Mouse (Mus musculus) cerebellum, postnatal 10 days (tissue): ENCODE measurements around the gene Zswim8.

ENCODE experiments used
- DNase-seq, 2 experiments: peaks; one replicate each; pipeline ENCODE4 v3.0.0; 2021; ENCODE audit warnings: mixed read lengths in 2 of 2

Gene Zswim8

DNA sequence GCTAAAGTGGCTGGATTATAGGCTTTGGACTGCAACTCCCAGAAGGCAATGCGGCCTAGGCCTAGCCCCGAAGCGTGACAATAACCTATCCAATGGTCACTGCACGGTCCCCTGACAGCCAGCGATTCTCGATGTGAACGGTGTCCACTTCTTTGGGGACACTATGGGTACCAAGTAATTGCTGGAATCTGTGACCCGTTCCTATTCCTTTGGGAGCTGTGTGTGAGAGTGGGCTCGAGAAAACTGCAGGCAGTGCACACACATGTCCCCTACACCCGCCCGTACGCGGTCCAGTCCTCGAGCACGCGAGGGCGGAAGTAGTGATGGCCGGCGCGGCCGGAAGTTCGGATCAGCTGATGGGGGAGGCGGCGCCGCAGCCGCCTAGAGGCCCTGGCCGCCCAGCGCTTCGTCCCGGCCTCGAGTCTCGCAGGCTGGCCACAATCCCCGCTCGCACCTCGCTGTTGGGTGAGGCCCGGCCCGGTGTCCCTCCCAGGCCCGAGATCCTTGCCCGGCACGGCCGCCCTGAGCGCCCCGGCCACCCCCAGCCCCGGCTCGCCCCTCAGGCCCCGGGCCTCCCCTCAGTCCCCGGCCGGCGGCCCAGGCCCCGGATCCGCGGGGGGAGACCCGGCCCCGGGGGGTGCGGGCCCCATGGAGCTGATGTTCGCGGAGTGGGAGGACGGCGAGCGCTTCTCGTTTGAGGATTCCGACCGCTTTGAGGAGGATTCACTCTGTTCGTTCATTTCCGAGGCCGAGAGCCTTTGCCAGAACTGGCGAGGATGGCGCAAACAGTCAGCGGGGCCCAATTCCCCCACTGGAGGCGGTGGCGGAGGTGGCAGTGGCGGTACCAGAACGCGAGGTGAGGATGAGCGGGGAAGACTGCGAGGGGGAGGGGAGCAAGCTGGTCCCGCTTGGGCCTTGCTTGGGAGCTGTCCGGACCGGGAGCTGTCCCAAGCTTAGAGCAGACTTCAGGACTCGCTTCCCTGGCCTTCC, at the start of gene Zswim8:
Zswim8 (plus strand) TSS at position 352 of the 990 bp plus-strand sequence.
- peak; percentile 93 for DNase-seq

DNA sequence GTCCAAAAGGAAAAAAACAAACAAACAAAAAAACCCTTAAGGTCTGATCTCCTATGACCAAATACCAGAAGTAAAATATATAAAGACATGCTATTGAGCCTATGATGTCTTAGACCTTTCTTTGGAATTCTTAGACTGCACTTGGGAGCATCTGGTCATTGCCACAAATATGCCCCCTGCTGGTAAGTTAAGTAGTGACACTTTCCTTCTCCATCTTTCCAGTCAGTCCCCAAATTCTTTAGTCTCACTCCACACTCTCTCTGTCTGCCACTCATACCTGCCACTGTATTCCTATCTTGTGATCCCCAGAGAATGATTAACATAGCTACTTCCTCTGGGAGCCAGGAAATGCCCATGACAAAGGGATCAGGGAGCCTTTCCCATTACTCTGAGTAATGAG, 49.0 kb upstream of the Zswim8 start:
- peak; percentile 57 to 78 for DNase-seq

GRCm38 (mm10) chr14:20658902-20659301, 48.5 kb upstream of the Zswim8 start:
- DNase-seq, result no peak

- DNase-seq, result no peak
These were observed 47.7 kb upstream of the Zswim8 start for GRCm38 (mm10) chr14:20659687-20660086.

GRCm38 (mm10) chr14:20660827-20661660, 46.3 kb upstream of the Zswim8 start:
- peak; percentile 98 to 99 for DNase-seq

GRCm38 (mm10) chr14:20661661-20662331, 45.6 kb upstream of the Zswim8 start:
- DNase-seq, result peak in 1 of 2 experiments; percentile 36

GRCm38 (mm10) chr14:20662740-20663139, 44.6 kb upstream of the Zswim8 start:
- DNase-seq, result no peak

GRCm38 (mm10) chr14:20663601-20664000, 43.8 kb upstream of the Zswim8 start:
- DNase-seq, result no peak

DNA sequence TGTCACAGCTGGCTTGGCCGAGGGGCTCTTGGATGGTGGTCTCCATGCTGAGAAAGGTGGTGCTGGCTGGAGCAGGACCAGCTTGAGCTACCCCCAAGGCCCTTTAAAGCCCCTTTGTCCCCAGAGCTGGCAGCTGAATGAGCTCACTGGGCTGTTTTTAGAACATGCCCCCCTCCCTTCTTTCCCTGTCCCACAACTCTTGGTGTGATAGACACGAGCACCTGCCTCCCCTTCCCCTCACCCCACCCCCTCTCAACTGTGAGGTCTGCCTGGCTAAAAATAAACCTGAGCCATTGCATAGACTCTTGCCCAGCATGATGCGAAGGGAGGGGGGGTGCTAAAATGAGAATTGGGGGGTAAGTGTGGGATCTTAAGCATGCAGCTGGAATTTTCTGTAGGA, 42.9 kb upstream of the Zswim8 start:
- no peak for DNase-seq

- DNase-seq, result no peak
These were observed 39.9 kb upstream of the Zswim8 start for GRCm38 (mm10) chr14:20667469-20667868.

DNA sequence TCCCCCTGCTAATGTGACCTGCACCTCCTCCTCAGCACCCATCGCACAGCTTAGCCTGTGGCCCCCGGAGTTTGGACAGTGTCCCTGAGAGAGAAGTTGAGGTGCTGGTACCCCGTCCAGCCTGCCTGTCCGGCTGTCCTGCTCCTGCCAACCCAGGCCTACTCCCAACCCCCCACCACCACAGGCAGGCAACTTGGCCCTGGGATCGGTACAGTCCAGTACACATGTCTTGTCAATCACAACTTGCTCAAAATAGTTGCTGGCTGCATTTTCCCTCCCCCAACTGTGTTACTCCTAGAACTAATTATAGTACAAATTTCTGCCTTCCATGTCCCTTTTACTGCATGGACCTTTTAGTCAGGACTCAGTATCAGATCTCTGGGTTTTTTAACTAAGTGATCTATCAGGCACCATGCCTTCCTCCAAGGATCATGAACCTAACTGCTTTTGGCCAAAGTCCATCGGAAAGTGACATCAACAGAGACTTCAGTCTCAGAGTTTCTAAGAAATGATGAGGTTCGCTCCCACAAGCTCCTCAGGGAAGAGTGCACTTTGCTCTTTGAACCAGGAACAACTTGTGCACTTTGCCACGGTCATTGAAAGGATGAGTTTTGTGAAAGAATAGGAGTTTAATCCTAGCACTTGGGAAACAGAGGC, 39.1 kb upstream of the Zswim8 start, which contains the start of gene Synpo2l:
Synpo2l (minus strand) TSS at position 201 of the 657 bp plus-strand sequence.
- no peak for DNase-seq

- peak; percentile 53 to 72 for DNase-seq
These were observed 34.4 kb upstream of the Zswim8 start for GRCm38 (mm10) chr14:20672990-20673389.

DNA sequence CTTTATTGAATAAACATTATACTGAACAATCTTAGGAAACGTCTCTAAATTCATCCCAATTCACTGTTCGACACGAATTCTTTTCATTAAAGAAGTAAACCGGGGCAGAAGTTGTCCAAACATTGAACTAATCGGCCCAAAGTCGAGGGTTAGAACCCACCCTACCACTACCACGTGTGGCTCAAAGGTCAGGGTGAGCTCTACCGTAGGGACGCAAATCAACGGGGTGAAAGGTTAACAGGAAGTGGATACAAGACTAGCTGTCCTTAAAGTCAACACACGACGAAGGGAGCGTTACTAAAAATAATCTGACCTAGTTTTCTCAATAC, 33.7 kb upstream of the Zswim8 start:
- DNase-seq, result peak in 1 of 2 experiments; percentile 59

- DNase-seq, result peak; percentile 100
These were observed 33.1 kb upstream of the Zswim8 start, which contains the start of gene Sec24c for GRCm38 (mm10) chr14:20674064-20674833. Gene Sec24c (plus strand): TSS chr14:20674308.

DNA sequence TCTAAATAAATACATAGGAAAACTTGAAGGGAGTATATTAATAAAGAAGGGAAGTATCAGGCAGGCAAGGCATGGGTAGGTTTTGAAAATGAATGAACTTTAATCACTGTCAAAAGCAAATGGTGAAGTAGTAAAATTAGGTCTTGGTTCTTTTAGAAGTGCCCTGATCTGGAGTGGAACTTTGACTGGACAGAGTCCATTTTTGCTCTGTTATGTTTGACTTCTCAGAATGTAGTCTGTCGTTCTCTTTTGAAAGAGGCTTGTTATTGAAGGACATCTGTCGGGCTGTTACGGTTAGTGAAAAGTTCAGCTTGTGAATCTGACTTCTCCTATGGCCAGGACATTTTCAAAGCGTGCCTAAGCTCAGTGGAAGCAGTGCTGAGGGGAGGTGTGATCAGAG, 29.4 kb upstream of the Zswim8 start:
- no peak for DNase-seq

DNA sequence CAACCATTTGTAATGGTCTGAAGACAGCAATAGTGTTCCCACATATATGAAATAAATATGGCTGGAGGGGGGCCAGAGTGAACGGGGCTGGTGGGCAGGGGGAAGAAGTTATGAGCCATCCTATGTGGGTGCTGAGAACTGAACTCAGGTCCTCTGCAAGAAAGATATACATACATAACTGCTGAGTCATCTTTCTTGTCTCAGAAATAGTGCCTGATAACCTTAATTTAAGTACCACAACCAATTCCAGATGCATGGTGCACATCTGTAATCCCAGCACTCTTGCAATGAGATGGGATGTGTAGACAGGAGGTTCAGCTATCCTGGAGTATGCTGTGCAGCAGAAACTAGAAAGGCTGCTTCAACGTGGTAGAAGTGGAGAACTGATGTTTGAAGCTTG, 25.6 kb upstream of the Zswim8 start:
- no peak for DNase-seq

- DNase-seq, result no peak
These were observed 24.9 kb upstream of the Zswim8 start for GRCm38 (mm10) chr14:20682498-20682897.

DNA sequence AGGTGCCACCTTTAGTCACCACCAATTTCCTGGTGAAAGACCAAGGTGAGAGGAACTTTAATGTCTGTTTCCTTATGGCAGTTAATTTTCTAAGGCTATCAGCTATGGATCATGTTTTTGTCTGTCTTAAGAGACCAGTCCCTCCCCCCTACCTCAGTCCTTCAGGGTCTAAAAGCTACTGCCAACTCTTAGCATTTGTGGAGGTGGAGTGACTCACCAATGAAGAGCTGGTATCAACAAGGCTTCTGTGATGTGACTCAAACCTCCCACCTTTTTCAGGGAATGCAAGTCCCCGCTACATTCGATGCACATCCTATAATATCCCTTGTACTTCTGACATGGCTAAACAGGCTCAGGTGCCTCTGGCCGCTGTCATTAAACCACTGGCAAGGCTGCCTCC, 20.8 kb upstream of the Zswim8 start:
- DNase-seq, result no peak

DNA sequence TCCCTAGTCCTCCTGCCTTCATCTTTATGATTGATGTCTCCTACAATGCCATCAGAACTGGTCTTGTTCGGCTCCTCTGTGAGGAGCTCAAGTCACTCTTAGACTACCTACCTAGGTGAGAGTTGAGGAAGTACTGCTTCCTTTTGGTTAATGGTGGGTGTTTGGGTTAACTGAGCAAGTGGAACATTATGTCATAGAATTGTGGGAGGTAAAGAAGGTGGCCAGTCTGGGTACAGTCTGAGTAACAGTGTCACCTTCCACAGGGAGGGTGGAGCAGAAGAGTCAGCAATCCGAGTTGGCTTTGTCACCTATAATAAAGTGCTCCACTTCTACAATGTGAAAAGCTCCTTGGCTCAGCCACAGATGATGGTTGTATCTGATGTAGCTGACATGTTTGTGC, 18.3 kb upstream of the Zswim8 start:
- no peak for DNase-seq

GRCm38 (mm10) chr14:20691772-20692171, 15.6 kb upstream of the Zswim8 start:
- no peak for DNase-seq

DNA sequence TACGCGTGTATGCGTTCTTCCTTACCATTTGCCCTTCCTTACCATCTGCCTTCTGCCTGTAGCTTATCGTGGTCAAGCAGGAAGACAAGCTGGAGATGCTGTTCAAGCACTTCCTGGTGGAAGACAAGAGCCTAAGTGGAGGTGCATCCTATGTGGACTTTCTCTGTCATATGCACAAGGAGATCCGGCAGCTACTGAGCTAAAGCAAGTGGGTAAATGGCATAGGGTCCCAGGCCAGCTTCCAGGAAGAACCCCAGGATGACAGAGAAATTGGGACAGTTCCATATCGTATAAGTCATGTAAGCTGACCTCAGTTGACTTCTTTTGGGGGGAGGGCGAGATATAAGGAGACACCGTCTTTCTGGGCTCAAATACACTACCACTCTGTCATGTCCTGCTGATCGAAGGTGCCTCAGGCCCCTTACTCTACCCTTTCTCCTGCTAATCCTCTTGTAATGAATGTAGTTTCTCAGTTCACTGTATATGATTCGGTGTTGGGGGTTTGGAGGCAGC, 13.7 kb upstream of the Zswim8 start:
- DNase-seq, result no peak
